Mouse (Mus musculus) stomach, postnatal 0 days (tissue): ENCODE data around the gene Shd. TPM values are rescaled to one million over a fixed set of nuclear protein-coding genes. Genes with fewer than 3 reads are reported as not detected.

Source experiments
- ATAC-seq: fragments of 200-750 bp; cut with Nextera tagmentation; 2 replicates; pipeline ENCODE4 v1.8.0; 2017; ENCODE audit not compliant: low FRiP score, low TSS enrichment
- DNase-seq: peaks from one replicate; pipeline ENCODE4 v3.0.0-alpha.2; 2016; ENCODE audit warnings: low spot score
- H3K27ac ChIP-seq: fragments of 300-500 bp; sonication (generic); replicated peaks from 2 replicates; pipeline ENCODE4 v1.5.1; 2014; ENCODE audit warnings: mild to moderate bottlenecking, control low read depth
- H3K27me3 ChIP-seq: fragments of 300-500 bp; sonication (generic); 2 replicates; pipeline ENCODE4 v1.6.1; 2014; ENCODE audit warnings: low read length; ENCODE audit not compliant: control insufficient read depth, insufficient read depth
- H3K36me3 ChIP-seq: fragments of 300-500 bp; sonication (generic); 2 replicates; pipeline ENCODE4 v1.6.1; 2014; ENCODE audit warnings: low read length, mixed read lengths; ENCODE audit not compliant: control insufficient read depth, insufficient read depth
- H3K4me1 ChIP-seq: fragments of 300-500 bp; sonication (generic); replicated peaks from 2 replicates; pipeline ENCODE4 v1.6.1; 2014; ENCODE audit warnings: antibody characterized with exemption; ENCODE audit not compliant: control insufficient read depth, insufficient read depth
- H3K4me2 ChIP-seq: fragments of 300-500 bp; sonication (generic); replicated peaks from 2 replicates; pipeline ENCODE4 v1.6.1; 2014; ENCODE audit warnings: low read depth, mild to moderate bottlenecking, control low read depth, moderate library complexity
- H3K4me3 ChIP-seq: fragments of 300-500 bp; sonication (generic); 2 replicates; pipeline ENCODE4 v1.5.1; 2014; ENCODE audit warnings: low read depth, low read length, control low read depth
- H3K9ac ChIP-seq: fragments of 300-500 bp; sonication (generic); 2 replicates; pipeline ENCODE4 v1.6.1; 2014; ENCODE audit warnings: mild to moderate bottlenecking, low read length, control low read depth, mixed read lengths
- H3K9me3 ChIP-seq: fragments of 300-500 bp; sonication (generic); 2 replicates; pipeline ENCODE4 v1.6.1; 2016; ENCODE audit warnings: low read length; ENCODE audit not compliant: control insufficient read depth
- CTCF ChIP-seq: IDR thresholded peaks from 2 replicates; pipeline ENCODE4 v1.5.1; 2016; ENCODE audit warnings: antibody characterized with exemption, low read depth, mild to moderate bottlenecking, moderate library complexity
- EP300 ChIP-seq: optimal IDR thresholded peaks from 2 replicates; pipeline ENCODE3; 2016; ENCODE audit warnings: antibody characterized with exemption
- WGBS: fragments of 180-500 bp; shearing (Covaris S2); extraction: QIAGEN DNeasy Blood & Tissue Kit; methylation state at CpG from one replicate; pipeline ENCODE4 v1.1.7; 2014; 5-methylcytosine and 5-hydroxymethylcytosine counted together
- polyA plus RNA-seq: library from polyadenylated mRNA; unstranded; fragments of >200 nt; fragmentation: Nextera tagmentation; extraction: Ambion mirVana; gene quantifications from 2 replicates; pipeline ENCODE4 v1.2.1, GENCODE M21; 2015

The Shd gene
- polyA plus RNA-seq, 1 experiment from 2014 or later = 3.4 TPM

GRCm38 (mm10) chr17:55953751-55954150 is 16.5 kb upstream of the Shd start:
- Histone ChIP-seq H3K27ac (no peak overlapping the region), H3K4me3 (no peak overlapping the region), H3K9me3 (no peaks in the 10 kb centered on the region), H3K9ac (no peak overlapping the region), H3K4me1 (0 out of 2 replicates have a peak, but pooled peaks cover 2% of the 10 kb centered on the region), H3K4me2 (no peak overlapping the region), H3K27me3 (no peaks in the 10 kb centered on the region), H3K36me3 (no peaks in the 10 kb centered on the region)
- DNase-seq (peak; percentile 10), ATAC-seq (no peak)
- TF ChIP-seq EP300 (no peak), CTCF (no peak)
- 70% methylated on average over 6 of the region's 6 CpGs for WGBS

- no peak for ATAC-seq
- Histone ChIP-seq H3K27me3 (no peaks in the 10 kb centered on the region), H3K9me3 (no peaks in the 10 kb centered on the region), H3K27ac (no peak overlapping the region), H3K4me3 (no peak overlapping the region), H3K9ac (no peak overlapping the region), H3K36me3 (no peaks in the 10 kb centered on the region), H3K4me2 (no peak overlapping the region), H3K4me1 (0 out of 2 replicates have a peak, but pooled peaks cover 2% of the 10 kb centered on the region)
- DNase-seq = peak; percentile 13
- WGBS = 45% methylated on average over 16 of the region's 16 CpGs
- no peak for TF ChIP-seq EP300
- TF ChIP-seq CTCF = no peak
Measured at GRCm38 (mm10) chr17:55954229-55954628, 16.0 kb upstream of the Shd start.

GRCm38 (mm10) chr17:55956129-55956528 is 14.1 kb upstream of the Shd start:
- no peak overlapping the region; the same call in 1 of the 2 replicates for H3K27ac ChIP-seq
- no peaks in the 10 kb centered on the region for H3K9me3 ChIP-seq
- peak overlapping the region; percentile 35 for H3K4me3 ChIP-seq
- peak overlapping the region; percentile 41 for H3K9ac ChIP-seq
- 0 out of 2 replicates have a peak, but pooled peaks cover 4% of the 10 kb centered on the region for H3K4me1 ChIP-seq
- H3K4me2 ChIP-seq = peak overlapping the region; percentile 59
- TF ChIP-seq CTCF = no peak
- no peak for TF ChIP-seq EP300
- H3K36me3 ChIP-seq = no peaks in the 10 kb centered on the region
- DNase-seq (peak; percentile 92), ATAC-seq (peak; percentile 27; the same call in 1 of the 2 replicates)
- WGBS = 2% methylated on average over 25 of the region's 26 CpGs
- no peaks in the 10 kb centered on the region for H3K27me3 ChIP-seq

- Histone ChIP-seq H3K9ac (no peak overlapping the region), H3K4me1 (0 out of 2 replicates have a peak, but pooled peaks cover 4% of the 10 kb centered on the region), H3K27ac (no peak overlapping the region), H3K36me3 (no peaks in the 10 kb centered on the region), H3K9me3 (no peaks in the 10 kb centered on the region), H3K4me2 (peak overlapping the region; percentile 59), H3K4me3 (peak overlapping the region; percentile 35), H3K27me3 (no peaks in the 10 kb centered on the region)
- 32% methylated on average over 6 of the region's 6 CpGs for WGBS
- TF ChIP-seq CTCF (no peak), EP300 (no peak)
- no peak for DNase-seq
- ATAC-seq = no peak
Measured at GRCm38 (mm10) chr17:55956591-55956990, 13.7 kb upstream of the Shd start.

- peak; percentile 78 for DNase-seq
- Histone ChIP-seq H3K4me3 (no peak overlapping the region), H3K36me3 (0 out of 2 replicates have a peak, but pooled peaks cover 2% of the 10 kb centered on the region), H3K9me3 (no peaks in the 10 kb centered on the region), H3K27ac (no peak overlapping the region), H3K4me1 (0 out of 2 replicates have a peak, but pooled peaks cover 4% of the 10 kb centered on the region), H3K9ac (no peak overlapping the region), H3K4me2 (no peak overlapping the region), H3K27me3 (no peaks in the 10 kb centered on the region)
- no peak for ATAC-seq
- TF ChIP-seq CTCF (peak; percentile 89), EP300 (no peak)
- 16% methylated on average over 9 of the region's 9 CpGs for WGBS
Measured at GRCm38 (mm10) chr17:55957168-55957567, 13.1 kb upstream of the Shd start.
